Mouse (Mus musculus) heart, adult 18-20 months (tissue): ENCODE results near the gene Slc26a10. TPM values are rescaled to one million over a fixed set of nuclear protein-coding genes. Genes with fewer than 3 reads are reported as not detected.

Experiments
- DNase-seq, 2 experiments: peaks; one replicate each; pipeline ENCODE4 v3.0.0; 2021 to 2022; ENCODE audit warnings: mixed read lengths in 1 of 2
- total RNA-seq, 2 experiments: library from RNA; stranded (reverse); gene quantifications; 2 replicates each; pipeline ENCODE4 v1.2.3; 2021

Slc26a10 gene
- total RNA-seq, 2 experiments from 2014 or later = 8.0 to 9.2 TPM

GRCm38 (mm10) chr10:127182624-127183023 lies 2.2 kb upstream of the Slc26a10 start:
- no peak for DNase-seq

GRCm38 (mm10) chr10:127181566-127181965 lies 1.1 kb upstream of the Slc26a10 start:
- peak in 1 of 2 experiments; percentile 72 for DNase-seq

DNA sequence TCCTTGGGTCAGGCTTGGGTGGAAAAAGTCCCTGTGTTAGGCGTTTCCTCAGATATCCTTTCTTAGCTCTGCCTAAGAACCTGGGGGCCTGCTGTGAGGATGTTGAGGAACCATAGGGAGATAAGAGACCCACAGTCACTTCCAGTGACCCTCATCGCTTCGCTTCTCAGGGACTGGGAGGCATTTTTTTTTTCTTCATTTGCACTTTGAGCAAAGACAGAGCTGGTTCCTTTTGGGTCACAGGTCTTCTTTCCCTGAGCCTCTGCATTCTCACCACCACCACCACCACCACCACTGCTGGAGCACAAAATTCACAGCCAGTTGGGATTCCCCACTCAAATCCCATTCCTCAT lies 226 bp upstream of the Slc26a10 start:
- no peak for DNase-seq

GRCm38 (mm10) chr10:127178286-127179027 lies 2.0 kb downstream of the Slc26a10 start:
- no peak for DNase-seq

DNA sequence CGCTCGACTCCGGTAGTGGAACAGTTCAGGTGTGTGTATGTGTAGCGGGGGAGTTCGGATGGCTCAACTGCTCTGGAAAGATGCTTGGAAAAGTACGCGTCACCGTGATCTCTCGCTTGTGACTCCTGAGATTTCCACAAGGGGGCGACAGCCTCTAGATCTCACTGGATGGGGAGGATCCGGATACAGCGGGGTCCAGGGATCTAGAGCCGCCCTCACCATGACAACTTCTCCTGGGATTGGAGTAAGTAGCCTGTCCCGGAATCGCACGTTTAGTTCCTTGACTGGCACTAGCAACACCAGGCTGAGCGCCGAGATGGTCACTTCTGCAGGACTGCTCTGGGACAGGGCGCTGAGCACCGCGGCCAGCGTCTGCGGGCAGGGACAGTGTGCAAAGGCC lies 2.7 kb downstream of the Slc26a10 start:
- DNase-seq = peak; percentile 75 to 89

- no peak for DNase-seq
Observed at GRCm38 (mm10) chr10:127177235-127177634, 3.2 kb downstream of the Slc26a10 start.

- DNase-seq = no peak
Observed at GRCm38 (mm10) chr10:127176756-127177155, 3.7 kb downstream of the Slc26a10 start.

GRCm38 (mm10) chr10:127176228-127176627 lies 4.2 kb downstream of the Slc26a10 start:
- DNase-seq = no peak

- DNase-seq = no peak
Observed at GRCm38 (mm10) chr10:127174170-127174569, 6.3 kb downstream of the Slc26a10 start.

GRCm38 (mm10) chr10:127173148-127174065 lies 7.0 kb downstream of the Slc26a10 start:
- no peak for DNase-seq

DNA sequence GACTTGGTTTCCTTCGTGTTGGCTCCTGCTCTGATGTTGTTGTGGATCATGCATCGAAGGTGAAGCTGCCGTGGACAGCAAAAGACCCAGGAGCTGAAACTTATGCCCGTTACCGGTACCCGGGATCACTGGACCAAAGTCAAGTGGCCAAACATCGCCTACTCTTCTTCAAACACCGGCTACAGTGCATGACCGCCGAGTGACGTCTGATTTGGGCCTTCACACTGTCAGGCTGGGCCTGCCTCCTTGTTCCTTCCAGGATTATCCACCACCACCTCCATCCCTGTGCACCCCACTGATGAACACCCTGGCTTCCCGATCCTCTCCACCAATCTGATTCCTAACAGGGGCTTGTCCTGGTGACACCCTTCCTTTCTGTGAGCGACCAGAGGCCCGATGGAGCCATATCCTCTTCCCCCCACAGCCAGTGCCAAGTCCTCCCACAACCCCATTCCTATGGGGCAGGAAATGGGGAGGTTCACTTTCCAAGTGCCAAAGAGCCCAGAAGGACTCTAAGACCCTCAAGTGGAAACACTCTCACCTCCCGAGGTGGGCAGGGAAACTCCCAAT lies 8.7 kb downstream of the Slc26a10 start:
- DNase-seq = no peak

DNA sequence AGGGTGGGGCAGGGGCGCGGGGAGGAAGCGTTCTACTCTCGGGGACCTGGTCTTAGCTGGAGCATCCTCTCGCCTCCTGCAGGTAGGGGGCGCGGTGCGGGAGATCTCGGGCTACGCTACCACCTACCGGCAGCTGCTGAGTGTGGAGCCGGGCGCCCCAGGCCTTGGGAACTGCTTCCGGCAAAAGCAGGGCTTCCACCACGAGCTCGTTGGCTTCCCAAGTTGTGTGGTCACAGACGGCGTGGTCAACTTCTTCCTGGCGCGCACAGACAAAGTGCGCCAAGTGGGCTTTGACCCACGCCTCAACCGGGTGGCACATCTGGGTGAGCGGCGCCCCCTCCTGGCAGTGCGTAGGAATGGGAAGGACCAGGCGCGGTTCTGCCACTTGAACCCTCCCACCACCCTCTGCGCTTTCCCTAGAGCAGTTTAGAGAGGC lies 9.6 kb downstream of the Slc26a10 start:
- peak; percentile 73 to 82 for DNase-seq

GRCm38 (mm10) chr10:127170002-127170401 lies 10.4 kb downstream of the Slc26a10 start:
- DNase-seq = peak in 1 of 2 experiments; percentile 32

GRCm38 (mm10) chr10:127167614-127168192 lies 12.7 kb downstream of the Slc26a10 start:
- DNase-seq = peak in 1 of 2 experiments; percentile 10

DNA sequence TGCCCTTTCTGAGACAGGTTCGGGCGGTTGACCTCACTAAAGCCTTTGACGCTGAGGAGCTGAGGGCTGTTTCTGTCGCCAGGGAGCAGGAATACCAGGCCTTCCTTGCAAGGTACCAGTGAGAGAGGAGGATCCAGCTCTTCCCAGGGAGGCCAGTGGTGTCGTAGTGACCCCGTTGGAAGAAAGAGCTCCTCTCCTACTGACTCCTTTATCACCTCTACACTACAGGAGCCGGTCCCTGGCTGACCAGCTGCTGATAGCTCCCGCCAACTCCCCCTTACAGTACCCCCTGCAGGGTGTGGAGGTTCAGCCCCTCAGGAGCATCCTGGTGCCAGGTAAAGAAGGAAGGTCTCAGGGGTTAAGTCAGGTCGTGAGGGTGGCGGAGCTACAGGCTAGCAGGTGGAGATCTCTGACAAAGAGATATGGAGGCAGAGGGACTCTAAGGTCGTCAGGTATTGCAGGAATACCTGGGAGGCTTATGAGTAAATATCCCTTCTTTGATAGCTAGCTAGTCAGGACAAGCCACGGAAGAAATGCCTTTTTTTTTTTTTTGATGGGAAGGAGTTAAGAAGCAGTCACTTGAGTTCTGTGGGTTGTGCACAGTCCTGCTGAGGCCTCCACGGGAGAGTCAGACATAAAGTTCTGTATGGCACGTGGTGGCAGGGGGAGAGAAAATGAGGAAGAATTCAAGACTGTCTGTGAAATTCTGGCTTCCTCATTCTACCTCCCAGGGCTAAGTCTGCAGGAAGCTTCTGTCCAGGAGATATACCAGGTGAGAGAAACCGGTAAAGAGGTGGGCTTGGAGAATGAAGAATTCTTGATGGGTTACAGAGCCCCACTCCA lies 13.5 kb downstream of the Slc26a10 start:
- no peak for DNase-seq

DNA sequence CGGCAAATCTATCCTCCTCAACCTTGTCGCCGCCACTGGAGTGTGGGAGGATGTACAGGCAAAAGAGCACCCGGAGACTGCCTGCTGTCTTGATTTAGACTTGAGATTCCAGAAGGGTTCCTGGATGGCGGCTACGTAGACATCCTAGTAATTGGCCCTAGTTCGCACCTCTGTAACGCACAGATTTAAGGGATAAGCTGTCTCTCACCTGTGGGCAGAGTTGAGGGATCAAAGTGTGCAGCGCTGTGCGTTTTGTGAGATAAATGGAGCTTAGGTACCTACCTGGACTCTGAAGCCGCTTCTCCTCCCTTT lies 14.1 kb downstream of the Slc26a10 start:
- DNase-seq = no peak

DNA sequence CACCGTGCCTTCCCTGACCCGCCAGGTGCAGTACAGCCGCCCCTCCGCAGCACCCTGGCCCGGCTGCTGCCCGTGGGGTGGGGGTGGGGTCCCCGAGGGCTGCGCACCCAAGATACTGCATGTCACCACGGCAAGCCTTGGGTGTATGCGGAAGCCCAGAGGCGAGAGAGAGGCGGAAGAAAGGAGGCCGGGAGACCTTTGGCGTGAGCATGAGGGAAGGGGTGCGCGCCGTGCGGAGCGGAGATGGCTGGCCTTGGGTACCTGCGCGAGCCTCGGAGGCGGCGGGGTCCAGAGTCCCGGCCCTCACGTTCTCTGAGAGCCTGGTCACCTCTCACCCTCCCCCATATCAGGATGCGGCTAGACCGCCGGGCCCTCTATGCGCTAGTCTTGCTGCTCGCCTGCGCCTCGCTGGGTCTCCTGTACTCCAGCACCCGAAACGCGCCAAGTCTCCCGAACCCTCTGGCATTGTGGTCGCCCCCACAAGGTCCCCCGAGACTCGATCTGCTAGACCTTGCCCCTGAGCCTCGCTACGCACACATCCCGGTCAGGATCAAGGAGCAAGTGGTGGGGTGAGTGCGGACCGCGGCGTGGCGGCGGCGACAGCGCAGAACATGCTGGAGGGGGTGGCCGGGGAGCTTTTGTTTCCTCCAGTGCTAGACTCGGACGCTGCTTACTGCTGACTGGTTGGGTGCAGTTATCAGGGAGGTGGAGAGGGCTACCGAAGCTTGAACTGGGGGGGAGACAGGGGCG lies 14.6 kb downstream of the Slc26a10 start:
- DNase-seq = peak in 1 of 2 experiments; percentile 50

- peak in 1 of 2 experiments; percentile 53 for DNase-seq
Observed at GRCm38 (mm10) chr10:127165354-127165653, 15.1 kb downstream of the Slc26a10 start.

- DNase-seq = peak; percentile 73 to 78
Observed at GRCm38 (mm10) chr10:127164631-127165353, 15.7 kb downstream of the Slc26a10 start, which contains the start of gene B4galnt1. Gene B4galnt1, plus strand, starts transcription at chr10:127165225.

DNA sequence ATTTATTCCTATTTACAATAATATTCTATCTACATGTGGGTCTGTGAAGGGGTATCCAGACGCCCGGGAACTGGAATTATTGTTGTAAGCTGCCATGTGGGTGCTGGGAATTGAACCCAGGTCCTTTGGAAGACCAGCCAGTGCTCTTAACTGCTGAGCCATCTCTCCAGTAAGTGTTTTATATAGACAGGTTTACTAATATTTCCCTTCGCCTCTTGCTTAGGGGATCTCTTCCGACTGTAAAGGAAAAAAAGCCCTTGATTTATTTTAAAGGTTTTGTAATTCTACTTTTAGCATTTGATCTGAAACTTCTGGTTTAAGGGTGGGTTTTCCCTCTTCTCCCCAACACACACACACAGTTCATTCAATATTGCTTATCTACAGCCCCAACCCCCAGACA lies 16.3 kb downstream of the Slc26a10 start:
- no peak for DNase-seq
